Mouse (Mus musculus) bone marrow, adult 2 months (tissue): ENCODE results near the gene Serinc1.

Experiments
- CTCF ChIP-seq: fragments of 200-500 bp; IDR thresholded peaks from 2 replicates; pipeline ENCODE4 v1.5.1; 2011; ENCODE audit warnings: low read length, control low read depth; ENCODE audit not compliant: control insufficient read depth, insufficient read depth
- POLR2A ChIP-seq: fragments of 200-500 bp; IDR thresholded peaks from 2 replicates; pipeline ENCODE4 v1.6.1; 2011; ENCODE audit warnings: low read depth, mild to moderate bottlenecking, control low read depth, low read length, borderline replicate concordance; ENCODE audit not compliant: control insufficient read depth

- no peak for TF ChIP-seq CTCF
- no peak for TF ChIP-seq POLR2A
These were observed 21.4 kb upstream of the Serinc1 start for GRCm38 (mm10) chr10:57553719-57554118.
